Mouse (Mus musculus): ENCODE measurements around the gene Gm20388.

Gene Gm20388

DNA sequence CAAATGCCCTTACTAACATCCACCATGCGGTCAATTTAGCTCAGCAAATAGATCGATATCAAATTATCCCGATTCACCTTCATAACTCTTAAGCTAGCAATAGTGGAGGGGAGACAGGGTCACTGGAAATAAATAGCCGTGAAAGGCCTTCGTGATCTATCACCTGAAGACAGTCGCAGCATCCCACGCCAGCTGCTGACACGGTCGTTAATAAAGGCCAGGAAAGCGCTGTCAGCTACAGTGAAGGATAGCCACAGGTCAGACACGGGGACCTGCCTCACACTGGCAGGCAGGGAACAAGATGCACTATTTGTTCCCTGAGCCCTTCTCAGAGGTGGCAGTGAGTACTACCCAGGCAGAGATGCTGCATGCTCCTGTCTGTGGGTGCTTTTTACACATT lies 2909.1 kb downstream of the Gm20388 start:
- in situ Hi-C loops (cut with MboI, MseI), result loop anchor here (10.0 kb wide), 1 partner anchor 495 kb away; no protein-coding TSS in a partner anchor

DNA sequence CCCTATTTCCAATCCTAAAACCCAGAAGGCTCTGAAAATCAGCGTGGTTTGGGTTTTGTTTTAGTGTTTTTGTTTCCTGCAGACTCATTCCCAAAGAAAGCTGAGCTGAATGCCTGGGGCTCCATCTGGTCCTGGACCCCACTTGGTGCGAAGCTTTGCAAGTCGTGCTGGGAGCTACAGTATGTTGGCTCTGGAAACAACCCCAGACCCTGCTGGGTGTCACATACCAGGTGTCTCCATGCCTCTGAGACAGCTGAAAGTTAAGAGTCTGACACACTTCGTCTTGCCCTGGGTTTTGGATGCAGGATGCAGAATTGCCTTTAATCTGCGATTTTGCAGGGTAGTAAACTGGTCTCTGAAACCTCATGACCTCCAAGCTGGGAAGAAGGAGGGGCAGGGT lies 2913.9 kb downstream of the Gm20388 start:
- in situ Hi-C loops (cut with MboI, MseI), result no loop called here

DNA sequence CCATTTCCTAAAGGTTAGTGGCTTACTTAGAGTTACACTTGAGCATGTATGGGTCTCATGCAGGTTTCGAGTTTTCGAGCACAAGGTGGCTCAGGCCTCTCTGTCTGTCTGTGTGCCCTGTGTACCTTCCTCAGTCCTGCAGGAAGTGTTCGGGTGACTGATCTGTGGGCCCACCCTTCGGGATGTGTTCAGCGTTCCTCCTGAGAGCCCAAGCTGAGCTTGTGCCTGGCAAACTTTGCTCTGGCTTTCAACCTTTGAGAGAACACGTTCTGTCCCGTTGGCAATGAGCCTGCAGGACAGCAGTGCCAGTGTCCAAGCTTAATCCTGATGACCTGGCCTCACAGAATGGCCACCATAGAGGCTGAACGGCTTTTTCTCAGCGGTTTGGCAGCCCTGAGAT lies 2914.3 kb downstream of the Gm20388 start:
- in situ Hi-C loops (cut with MboI, MseI), result loop anchor here (5.0 kb wide), 2 partner anchors 148 to 203 kb away; partner anchors contain the start of gene Pabpn1l

DNA sequence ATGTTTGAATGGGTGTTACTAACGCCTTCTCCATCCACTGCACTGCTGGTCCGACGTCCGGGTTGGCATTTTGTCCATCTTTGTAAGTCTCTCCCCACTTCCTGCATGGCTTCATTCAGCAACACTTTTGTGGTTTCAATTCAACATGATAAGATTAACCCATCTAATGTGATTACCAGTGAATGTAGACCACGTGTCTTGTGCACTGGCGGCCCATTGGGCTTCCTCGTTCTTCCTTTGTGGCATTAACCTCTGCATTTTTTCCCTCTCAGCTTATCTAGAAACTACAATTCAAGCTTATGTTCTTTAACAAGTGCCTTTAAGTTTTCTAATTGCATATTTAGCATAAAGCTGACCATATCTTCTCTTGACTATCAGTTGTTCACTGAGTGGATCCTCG lies 2914.8 kb downstream of the Gm20388 start:
- in situ Hi-C loops (cut with MboI, MseI), result loop anchor here (5.0 kb wide), 2 partner anchors 148 to 203 kb away; partner anchors contain the start of gene Pabpn1l

DNA sequence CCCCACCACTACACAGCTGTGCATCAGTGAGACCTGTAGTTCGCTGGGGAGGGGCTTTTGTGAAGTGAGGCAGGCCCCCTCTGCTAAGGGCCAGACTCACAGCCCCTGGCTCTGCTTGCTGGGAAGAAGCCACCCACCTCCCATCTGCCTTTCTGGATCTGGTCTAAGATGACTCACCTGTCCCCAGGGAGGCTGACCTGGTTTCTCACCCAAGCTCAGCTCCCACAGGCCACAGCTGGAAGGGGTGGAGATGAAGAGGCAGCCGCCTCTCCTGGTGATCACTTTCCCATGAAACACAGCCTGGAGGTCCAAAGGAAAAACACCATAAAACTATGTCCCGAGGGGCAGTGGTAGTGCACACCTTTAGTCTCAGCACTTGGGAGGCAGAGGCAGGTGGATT lies 2918.8 kb downstream of the Gm20388 start:
- in situ Hi-C loops (cut with MboI, MseI), result loop anchor here (5.0 kb wide), 2 partner anchors 152 to 207 kb away; partner anchors contain the start of gene Pabpn1l

DNA sequence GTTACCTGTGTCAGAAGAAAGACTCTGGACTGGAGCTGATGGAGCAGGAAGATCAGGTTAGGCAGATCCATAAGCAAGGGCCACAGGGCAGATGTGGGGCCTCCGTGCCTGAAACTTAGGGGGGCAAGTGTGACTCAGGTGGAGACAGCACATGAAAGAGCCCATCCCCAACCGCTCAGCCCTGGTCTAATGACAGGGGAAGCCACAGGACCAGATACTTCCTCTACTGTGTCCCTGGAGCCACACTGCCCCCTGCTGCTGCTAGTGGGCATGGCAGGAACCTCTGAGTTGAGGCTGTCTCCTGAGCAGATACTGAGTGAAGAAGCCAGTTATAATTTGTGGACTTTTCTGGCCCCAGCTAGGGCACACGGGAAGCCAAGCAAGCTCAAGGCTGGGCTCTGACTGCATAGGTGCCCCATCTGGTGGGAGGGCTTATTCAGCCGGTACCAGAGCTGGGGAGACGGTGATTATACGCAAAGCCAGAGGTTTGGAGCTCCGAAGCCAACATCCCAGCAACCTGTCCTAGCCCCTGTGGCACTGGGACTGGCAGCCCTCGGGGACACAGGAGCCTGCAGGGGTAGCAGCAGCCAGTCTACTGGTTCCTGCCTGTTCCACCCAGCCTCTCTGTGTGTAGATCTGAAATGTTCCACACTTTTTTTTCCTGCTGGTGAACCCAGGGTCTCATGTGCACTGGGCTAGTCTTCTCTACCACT lies 2919.9 kb downstream of the Gm20388 start:
- in situ Hi-C loops (cut with MboI, MseI), result loop anchor here (5.0 kb wide), 1 partner anchor 328 kb away; no protein-coding TSS in a partner anchor

DNA sequence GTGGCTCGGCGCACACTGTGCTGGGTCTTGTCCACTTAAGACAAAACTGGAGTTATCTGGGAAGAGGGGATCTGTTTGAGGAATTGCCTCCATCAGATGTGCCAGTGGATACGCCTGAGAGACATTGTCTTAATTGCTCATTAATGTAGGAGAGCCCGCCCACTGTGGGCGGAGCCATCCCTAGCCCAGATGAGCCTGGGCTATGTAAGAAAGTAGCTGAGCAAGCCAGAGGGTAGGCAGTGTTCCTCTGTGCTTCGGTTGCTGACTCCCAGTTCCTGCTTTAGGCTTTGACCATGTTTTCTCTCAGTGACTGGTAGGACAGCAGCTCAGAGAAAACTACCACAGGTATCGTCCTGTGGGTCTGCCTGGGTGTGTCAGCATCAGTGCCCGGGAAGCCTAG lies 2923.8 kb downstream of the Gm20388 start:
- in situ Hi-C loops (cut with MboI, MseI), result loop anchor here (5.0 kb wide), 1 partner anchor 332 kb away; no protein-coding TSS in a partner anchor

DNA sequence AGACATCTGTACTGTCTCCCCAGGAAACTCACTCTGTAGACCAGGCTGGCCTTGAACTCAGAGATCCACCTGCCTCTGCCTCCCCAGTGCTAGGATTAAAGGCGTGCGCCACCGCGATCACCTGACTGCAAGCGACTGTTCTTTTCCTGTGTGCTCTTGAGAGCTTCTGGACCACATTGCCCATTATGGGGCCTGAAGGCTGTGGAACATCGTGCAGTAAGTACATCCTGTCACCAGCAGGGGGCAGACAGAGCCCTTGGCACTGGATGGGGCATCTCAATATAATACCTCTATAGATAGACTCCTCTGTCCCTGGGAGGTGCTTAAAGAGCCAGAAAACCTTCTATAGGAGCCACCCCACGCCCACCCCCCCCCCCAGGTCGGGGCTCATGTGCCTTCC lies 2924.3 kb downstream of the Gm20388 start:
- in situ Hi-C loops (cut with MboI, MseI), result loop anchor here (5.0 kb wide), 1 partner anchor 333 kb away; no protein-coding TSS in a partner anchor

DNA sequence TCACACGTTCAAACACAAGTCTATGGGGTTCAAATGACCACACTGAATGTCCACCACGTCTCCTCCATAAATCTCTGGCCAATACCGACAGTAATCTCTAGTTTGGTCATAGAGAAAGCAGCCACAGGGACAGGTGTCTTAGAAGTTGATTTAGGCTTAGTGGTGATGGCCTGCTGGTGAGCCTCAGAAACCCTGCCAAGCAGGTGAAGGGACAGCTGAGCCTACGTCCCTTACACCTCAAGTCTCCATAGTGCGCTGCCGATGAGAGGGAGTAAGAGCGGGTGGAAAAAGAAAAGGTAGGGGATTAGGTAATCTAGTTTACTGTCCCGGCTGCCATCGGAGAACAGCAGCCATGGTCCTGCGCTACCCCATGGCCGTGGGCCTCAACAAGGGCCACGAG lies 2925.6 kb downstream of the Gm20388 start:
- in situ Hi-C loops (cut with MboI, MseI), result no loop called here

DNA sequence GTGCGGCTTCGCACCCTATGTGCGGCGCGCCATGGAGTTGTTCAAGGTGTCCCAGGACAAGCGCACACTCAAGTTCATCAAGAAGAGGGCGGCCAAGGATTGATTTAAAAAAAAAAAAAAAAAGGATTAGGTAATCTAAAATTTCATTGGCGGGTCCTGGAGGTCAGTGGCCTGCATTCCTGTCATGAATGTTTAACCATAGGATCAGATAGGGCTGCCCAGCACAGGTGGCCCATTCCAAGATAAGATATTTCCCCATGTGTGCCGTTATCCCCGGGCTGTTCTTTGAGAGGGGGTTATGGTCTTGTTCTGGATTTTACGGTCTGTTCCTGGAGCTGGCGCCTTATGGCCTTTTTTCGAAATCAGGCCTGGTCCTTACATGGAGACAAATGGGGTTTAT lies 2926.1 kb downstream of the Gm20388 start:
- in situ Hi-C loops (cut with MboI, MseI), result no loop called here

DNA sequence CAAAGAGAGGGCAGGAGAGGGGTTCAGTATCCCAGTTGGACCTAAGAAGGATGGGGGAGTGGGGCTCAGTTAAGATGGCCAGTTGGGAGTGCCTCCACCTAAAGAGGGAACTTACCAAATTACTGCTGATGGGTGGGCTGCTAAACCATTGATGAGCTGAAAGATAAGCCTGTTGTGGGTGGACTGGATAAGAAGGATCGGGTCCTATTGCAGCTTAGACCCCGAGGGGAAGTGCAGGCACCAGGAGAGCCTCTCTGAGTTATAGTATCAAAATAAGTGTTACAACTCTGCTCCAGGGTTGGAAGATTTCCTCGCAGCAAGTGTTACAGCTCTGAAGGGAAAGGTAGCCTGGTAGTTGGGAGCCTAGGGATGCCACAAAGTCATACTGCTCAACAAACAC lies 2933.5 kb downstream of the Gm20388 start:
- in situ Hi-C loops (cut with MboI, MseI), result no loop called here

DNA sequence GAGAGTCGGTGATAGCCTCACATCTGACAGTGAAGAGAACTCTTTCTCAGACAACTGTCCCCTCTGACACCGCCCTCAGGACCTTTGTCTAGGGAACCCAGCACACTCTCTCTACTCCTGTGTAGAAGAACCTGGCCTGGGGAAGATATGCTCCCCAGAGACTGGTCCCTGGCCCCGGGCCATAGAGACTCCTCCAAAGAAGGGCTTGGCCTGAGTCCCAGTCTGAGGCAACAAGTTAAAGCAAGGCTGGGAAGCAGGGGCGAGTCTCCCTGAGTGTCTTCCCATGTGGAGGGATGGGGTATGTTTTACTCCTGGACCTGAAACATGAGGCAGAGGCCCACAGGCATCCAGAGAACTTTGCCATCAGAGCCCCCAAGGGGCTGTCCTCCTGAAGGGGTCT lies 2935.0 kb downstream of the Gm20388 start:
- in situ Hi-C loops (cut with MboI, MseI), result no loop called here

DNA sequence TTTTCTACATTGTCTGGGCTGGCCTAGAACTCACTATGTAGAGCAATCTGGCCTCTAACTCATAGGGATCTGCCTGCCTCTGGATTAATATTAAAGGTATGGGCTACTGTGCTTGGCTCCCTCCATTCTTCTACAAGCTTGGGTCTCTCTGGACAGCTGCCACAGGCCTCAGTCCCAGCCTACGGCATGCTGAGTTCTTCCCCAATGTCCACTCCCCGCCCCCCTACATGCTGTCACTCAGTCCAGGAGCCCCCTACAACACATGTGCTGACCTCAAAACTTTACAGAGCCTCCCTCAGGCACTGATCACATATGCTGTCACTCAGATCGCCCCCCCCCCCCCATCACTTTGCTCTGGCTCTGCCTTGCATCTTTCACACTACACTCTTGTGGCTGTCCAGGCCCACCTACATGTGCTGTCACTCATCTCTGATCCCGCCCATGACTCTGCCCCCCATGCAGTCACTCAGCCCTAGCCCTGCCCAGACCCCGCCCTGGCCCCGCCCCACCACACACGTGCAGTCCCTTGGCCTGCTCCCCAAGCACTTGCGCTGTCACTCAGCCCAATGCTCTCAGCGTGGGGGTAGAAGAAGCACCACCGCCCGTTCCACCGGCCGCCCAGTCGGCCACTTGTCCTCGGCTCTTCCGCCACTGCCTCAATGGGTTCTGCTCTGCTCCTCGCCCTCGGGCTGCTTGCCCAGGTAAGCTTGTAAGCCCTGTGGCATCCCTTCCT lies 2937.4 kb downstream of the Gm20388 start, which contains the start of gene Cdh15:
Cdh15 (plus strand) TSS at position 138 of the 733 bp plus-strand sequence.
- in situ Hi-C loops (cut with MboI, MseI), result no loop called here

DNA sequence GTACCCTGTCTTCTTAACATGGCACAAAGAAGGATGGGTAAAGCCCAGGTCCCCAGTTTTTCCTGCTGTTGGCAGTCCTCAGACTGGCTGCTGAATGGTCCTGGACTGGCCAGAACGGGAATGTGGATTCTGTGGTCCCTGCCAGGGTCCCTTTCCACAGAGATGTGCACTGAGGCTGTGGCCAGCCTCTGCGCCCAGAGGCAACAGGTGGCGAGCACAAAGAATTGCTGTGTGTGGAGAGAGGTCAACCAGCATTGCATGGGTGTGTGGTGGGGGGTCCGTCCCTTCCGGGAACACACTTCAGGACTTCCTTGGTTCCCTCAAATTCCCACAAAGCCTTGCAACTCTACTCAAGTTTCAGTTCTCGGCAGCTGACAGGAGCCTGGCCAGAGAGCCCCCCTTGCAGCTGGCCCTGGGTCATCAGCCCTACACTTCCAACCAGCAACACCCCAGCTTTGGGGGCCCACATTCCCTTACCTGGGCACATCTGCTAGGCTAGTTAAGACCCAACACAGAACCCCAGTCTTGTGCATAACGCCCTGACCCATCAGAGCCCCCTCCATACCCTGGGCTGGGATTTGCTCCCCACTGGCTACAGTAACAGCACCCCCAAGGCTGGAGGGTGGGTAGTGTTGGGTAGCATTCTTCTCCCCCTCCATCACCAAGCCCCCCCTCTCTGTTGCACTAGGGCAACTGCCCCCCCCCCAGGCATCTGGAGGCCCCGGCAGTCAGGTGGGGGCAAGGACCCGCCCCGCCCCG lies 2938.7 kb downstream of the Gm20388 start:
- in situ Hi-C loops (cut with MboI, MseI), result no loop called here

DNA sequence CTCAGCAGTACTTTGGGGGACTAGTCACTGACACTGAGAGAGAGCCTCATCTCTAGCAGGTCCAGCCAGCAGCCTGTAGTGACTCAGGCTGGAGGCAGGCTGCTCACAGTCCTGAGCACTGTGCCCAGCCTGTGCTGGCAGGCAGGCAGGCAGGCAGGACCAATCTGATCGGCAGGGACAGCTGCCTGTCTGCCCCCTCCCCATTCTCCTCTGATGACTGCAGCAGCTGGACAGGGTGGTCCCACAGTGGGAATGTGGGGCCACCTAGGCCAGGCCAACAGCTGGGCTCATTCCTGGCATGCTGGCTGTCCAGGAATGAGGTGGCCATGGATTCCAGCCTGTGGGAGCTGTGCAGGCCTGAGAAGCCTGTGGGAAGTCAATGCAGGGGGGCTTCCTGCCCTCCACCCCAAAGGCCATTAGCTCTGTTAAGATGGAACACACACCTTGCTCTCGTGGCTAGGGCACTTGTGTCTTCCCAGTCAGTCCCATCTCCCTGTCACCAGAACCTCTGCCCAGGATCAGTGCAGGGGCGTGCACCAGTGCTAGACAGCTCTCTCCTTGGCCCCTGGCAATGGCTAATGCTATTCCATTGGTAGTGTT lies 2940.1 kb downstream of the Gm20388 start:
- in situ Hi-C loops (cut with MboI, MseI), result no loop called here

DNA sequence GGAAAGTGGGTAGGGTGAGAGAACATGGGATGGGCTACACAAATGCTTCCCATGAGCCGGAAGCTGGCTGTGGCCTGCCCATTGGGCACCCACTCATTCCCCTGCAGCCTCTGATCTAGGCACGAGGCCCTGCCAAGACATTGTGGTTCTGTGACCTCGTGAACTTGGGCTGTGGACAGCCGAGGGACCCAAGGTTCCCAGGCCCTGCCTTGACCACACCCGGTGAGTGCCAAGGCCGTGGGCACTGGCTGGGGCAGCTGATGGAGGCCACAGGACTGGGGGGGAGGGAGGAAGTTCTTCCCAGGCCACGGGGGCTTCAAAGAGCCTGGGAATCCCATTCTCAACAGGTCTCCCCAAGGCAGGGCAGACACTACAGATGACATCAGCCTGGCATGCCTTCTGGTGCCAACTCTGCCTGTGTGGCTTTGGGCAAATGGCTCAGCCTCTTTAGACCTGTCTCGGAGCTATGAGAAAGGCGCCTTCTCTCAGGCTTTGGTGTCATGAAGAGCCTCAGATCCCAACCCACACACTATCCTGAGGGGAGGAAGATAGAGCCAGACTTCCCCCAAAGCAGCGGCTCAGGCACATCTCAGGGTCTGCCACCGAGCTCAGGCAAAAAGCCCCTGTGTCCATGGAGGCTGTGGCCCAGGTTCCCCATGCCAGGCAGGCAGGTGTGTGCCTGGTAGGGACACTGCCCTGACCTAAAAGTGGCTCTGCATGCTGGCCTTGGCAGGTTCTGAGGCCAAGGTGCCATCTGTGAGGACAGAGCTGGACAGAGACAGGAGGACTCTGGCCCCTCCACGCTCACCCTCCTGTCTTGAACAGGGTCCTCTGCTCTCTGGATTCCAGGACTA lies 2941.3 kb downstream of the Gm20388 start:
- in situ Hi-C loops (cut with MboI, MseI), result no loop called here

DNA sequence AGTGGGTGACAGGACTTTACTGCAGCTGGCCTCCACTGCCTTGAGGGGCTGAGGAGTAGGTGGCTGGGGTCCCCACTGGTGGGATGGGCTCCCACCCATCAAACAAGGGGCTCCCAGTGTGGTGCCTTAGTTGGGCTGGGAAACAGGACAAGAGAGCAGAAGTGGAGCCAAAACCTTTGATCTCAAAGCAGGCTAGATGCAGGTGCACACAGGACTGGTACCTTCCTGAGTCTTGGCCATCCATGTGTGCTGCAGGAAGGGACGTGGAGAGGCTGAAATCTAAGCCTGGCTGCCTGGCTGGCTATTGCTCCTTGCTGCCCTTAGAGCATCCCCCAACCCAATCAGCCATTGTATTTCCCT lies 2941.9 kb downstream of the Gm20388 start:
- in situ Hi-C loops (cut with MboI, MseI), result no loop called here

DNA sequence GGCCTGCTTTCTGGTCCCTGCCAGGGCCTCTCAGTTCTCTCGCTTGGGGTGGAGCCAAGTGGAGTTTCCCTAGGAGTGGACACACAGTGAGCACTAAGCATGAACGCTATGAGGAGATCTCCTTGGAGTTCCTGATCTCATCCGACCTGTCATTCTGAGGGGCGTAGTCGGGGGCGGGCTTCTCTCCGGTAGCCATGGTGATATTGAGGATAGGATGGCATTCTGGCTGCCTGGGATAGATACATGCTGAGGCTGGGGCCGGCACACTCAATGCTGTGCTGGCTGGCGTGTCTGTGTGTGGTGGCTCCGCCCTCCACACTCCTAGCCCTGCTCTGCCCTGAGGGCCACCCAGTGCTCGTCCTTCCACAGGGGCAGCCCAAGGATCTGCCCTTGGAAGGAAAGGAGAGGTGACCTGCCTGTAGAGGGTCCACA lies 2942.7 kb downstream of the Gm20388 start:
- in situ Hi-C loops (cut with MboI, MseI), result no loop called here

DNA sequence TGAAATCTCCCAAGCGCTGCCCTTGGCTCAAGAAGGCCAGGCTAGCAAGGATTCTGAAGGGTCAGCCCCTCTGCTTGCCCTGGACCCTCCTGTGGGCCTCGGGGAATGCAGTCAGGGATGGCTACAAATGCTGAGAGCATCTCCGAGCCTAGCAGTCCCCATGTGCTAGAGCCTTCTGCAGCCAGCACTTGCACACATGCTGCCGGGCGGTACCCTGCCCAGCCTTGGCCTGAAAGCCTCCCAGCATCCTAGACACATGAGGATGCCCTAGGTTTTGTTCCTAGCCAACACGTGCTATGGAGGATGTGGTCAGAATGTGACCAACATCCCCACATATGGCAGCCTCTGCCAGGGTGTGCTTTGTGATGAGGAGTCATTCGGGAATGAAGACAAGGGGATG lies 2943.7 kb downstream of the Gm20388 start:
- in situ Hi-C loops (cut with MboI, MseI), result no loop called here

DNA sequence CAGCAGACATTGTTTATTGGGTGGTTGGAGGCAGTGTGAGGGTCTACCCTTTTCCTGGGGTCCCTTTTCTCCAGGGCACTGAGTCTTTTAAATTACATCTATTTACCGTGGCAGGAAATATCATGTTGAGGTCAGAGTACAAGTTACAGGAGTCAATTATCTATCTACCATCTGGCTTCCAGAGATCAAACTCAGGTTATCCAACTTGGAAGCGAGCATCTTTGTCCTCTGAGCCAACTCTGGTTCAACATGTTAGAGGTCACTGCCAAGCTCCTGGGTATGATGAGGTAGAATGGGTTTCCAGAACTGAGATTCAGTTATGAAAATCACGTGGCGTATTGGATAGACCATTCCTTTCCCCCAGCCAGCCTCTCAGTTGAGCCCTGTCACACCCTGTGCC lies 2944.5 kb downstream of the Gm20388 start:
- in situ Hi-C loops (cut with MboI, MseI), result no loop called here

DNA sequence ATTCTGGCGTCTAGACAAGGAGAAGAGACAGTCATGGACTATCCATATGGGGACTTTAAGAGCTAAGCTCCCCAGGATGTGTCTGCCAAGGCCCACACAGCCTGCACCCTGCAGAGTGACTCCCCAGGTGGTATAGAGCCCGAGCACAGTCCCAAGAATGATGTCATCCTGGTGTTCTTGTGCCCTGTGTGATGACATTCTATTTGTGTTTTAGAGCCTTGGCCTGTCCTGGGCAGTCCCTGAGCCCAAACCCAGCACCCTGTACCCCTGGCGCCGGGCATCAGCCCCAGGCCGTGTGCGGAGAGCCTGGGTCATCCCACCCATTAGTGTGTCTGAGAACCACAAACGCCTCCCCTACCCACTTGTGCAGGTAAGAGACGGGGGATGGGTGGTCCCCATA lies 2945.6 kb downstream of the Gm20388 start:
- in situ Hi-C loops (cut with MboI, MseI), result no loop called here

Measured in T-helper 1 cell (primary cell).